7 mouse cellular contexts compared by ENCODE assay signal in genomic region chr2:180119439-180120291, GRCm38 (mm10). TPM values are rescaled to one million over a fixed set of nuclear protein-coding genes. Genes with fewer than 3 reads are reported as not detected.
DNase-seq lines count a peak whose midpoint lies in the region; ATAC-seq and TF ChIP-seq lines count a peak whose summit lies in the region.

No protein-coding gene starts in this region.

- under 1% methylated on average over 68 of the region's 68 CpGs for WGBS in lung, embryonic 14.5 days
- whole genome bisulfite sequencing in forebrain, embryonic 13.5 days = under 1% methylated on average over 63 of the region's 68 CpGs
- under 1% methylated on average over 39 of the region's 68 CpGs for WGBS in limb, embryonic 14.5 days

- H3K4me3 ChIP-seq in lung, embryonic 14.5 days (ENCODE audit: low read depth, low read length) = peak overlapping the region; percentile 88
- H3K4me3 ChIP-seq in bone marrow macrophage, adult 2 months (ENCODE audit: insufficient read depth, low read length) = peak overlapping the region; percentile 97
- H3K4me3 ChIP-seq in forebrain, embryonic 13.5 days = peak overlapping the region; percentile 95
- H3K4me3 ChIP-seq in limb, embryonic 14.5 days (replicated peaks; ENCODE audit: low read length) = peak overlapping the region; percentile 88

- peak; percentile 32 for ATAC-seq in lung, embryonic 14.5 days (ENCODE audit: insufficient read depth)
- ATAC-seq in forebrain, embryonic 13.5 days = peak; percentile 8
- ATAC-seq in limb, embryonic 14.5 days (ENCODE audit: low FRiP score, low read depth) = peak; percentile 51

- H3K27ac ChIP-seq in lung, embryonic 14.5 days (ENCODE audit: low read depth) = peak overlapping the region; percentile 50; the same call in 1 of the 2 replicates
- H3K27ac ChIP-seq in bone marrow macrophage, adult 2 months (ENCODE audit: insufficient read depth, low read depth, low read length) = peak overlapping the region; percentile 34
- H3K27ac ChIP-seq in forebrain, embryonic 13.5 days = peak overlapping the region; percentile 72
- no peak overlapping the region; the same call in 1 of the 2 replicates for H3K27ac ChIP-seq in limb, embryonic 14.5 days (replicated peaks; ENCODE audit: low read depth, low read length)

- DNase-seq in lung, embryonic 14.5 days = peak; percentile 52
- DNase-seq in lung, postnatal 4 days = no peak
- no peak for DNase-seq in limb, embryonic 14.5 days (ENCODE audit: low spot score)
- DNase-seq in naive thymus-derived CD4-positive, alpha-beta T cell, adult 2 months (ENCODE audit: low read depth) = peak; percentile 48
- DNase-seq in layer of hippocampus, adult 8-10 months (ENCODE audit: low spot score in 2 of 2) = no peak

- H3K27me3 ChIP-seq in lung, embryonic 14.5 days (ENCODE audit: insufficient read depth, low read length) = no peaks in the 10 kb centered on the region
- H3K27me3 ChIP-seq in forebrain, embryonic 13.5 days = no peaks in the 10 kb centered on the region
- H3K27me3 ChIP-seq in limb, embryonic 14.5 days (ENCODE audit: control insufficient read depth, insufficient read depth, low read length) = no peaks in the 10 kb centered on the region

- peaks cover 29% of the 10 kb centered on the region for H3K4me1 ChIP-seq in lung, embryonic 14.5 days (ENCODE audit: insufficient read depth)
- peaks cover 21% of the 10 kb centered on the region for H3K4me1 ChIP-seq in bone marrow macrophage, adult 2 months (ENCODE audit: control insufficient read depth, insufficient read depth, low read length)
- peaks cover 50% of the 10 kb centered on the region for H3K4me1 ChIP-seq in forebrain, embryonic 13.5 days
- peaks cover 11% of the 10 kb centered on the region for H3K4me1 ChIP-seq in limb, embryonic 14.5 days (ENCODE audit: control insufficient read depth, insufficient read depth, low read length)

- no peak for TF ChIP-seq CTCF in lung, embryonic 14.5 days (IDR thresholded peaks at IDR 0.05; ENCODE audit: low read depth)
- TF ChIP-seq CTCF in bone marrow macrophage, adult 2 months (IDR thresholded peaks at IDR 0.05; ENCODE audit: low read depth, low read length) = no peak

- H3K36me3 ChIP-seq in lung, embryonic 14.5 days (ENCODE audit: insufficient read depth) = 0 out of 2 replicates have a peak, but pooled peaks cover 4% of the 10 kb centered on the region
- peaks cover 9% of the 10 kb centered on the region for H3K36me3 ChIP-seq in forebrain, embryonic 13.5 days (ENCODE audit: poor library complexity, severe bottlenecking)
- H3K36me3 ChIP-seq in limb, embryonic 14.5 days (ENCODE audit: control insufficient read depth, insufficient read depth, low read length) = no peaks in the 10 kb centered on the region

- peak overlapping the region; percentile 84 for H3K9ac ChIP-seq in lung, embryonic 14.5 days
- peak overlapping the region; percentile 92 for H3K9ac ChIP-seq in forebrain, embryonic 13.5 days
- H3K9ac ChIP-seq in limb, embryonic 14.5 days (ENCODE audit: low read depth, low read length, severe bottlenecking) = peak overlapping the region; percentile 82

- H3K4me2 ChIP-seq in lung, embryonic 14.5 days = peak overlapping the region; percentile 93
- peak overlapping the region; percentile 97 for H3K4me2 ChIP-seq in forebrain, embryonic 13.5 days
- peak overlapping the region; percentile 84 for H3K4me2 ChIP-seq in limb, embryonic 14.5 days (replicated peaks; ENCODE audit: low read depth, low read length, severe bottlenecking)

- TF ChIP-seq POLR2A in bone marrow macrophage, adult 2 months (IDR thresholded peaks at IDR 0.05; ENCODE audit: borderline replicate concordance, low read depth, low read length) = no peak
- no peak for TF ChIP-seq POLR2A in limb, embryonic 14.5 days (IDR thresholded peaks at IDR 0.05; ENCODE audit: borderline replicate concordance, extremely low read depth, insufficient read depth, insufficient read length)

- no peaks in the 10 kb centered on the region for H3K9me3 ChIP-seq in lung, embryonic 14.5 days (ENCODE audit: low read depth, low read length)
- no peaks in the 10 kb centered on the region for H3K9me3 ChIP-seq in forebrain, embryonic 13.5 days (replicated peaks)
- H3K9me3 ChIP-seq in limb, embryonic 14.5 days (ENCODE audit: control insufficient read depth, low read length) = no peaks in the 10 kb centered on the region

RNA-seq across cellular contexts. Expression of gene Osbpl2, which starts 0.6 kb away (rescaled TPM):
- 30.9 and 31.1 TPM in 2 replicates for polyA plus RNA-seq in lung, embryonic 14.5 days (2014; fragmentation: Nextera tagmentation; extraction: Ambion mirVana)
- 21.3 and 25.0 TPM in 2 replicates for polyA plus RNA-seq in bone marrow macrophage, adult 2 months (2012; ENCODE audit: insufficient read depth, insufficient read length, missing spikeins)
- polyA plus RNA-seq in forebrain, embryonic 13.5 days (2015; fragmentation: Nextera tagmentation; extraction: Ambion mirVana) = 48.8 and 53.1 TPM in 2 replicates
- 23.2 and 28.6 TPM in 2 replicates for polyA plus RNA-seq in limb, embryonic 14.5 days (2012; rRNA removed)
- polyA plus RNA-seq in limb, embryonic 14.5 days (2014; fragmentation: Nextera tagmentation; extraction: Ambion mirVana) = 42.2 and 42.7 TPM in 2 replicates
- total RNA-seq in layer of hippocampus, adult 8-10 months (2022) = 10 to 100 TPM; 49.3 to 57.5 (median 52.7) TPM

RNA-seq across cellular contexts. Expression of gene Hrh3, which starts 15.4 kb away (rescaled TPM):
- not detected in 2 replicates for polyA plus RNA-seq in lung, embryonic 14.5 days (2014; fragmentation: Nextera tagmentation; extraction: Ambion mirVana)
- not detected in 2 replicates for polyA plus RNA-seq in bone marrow macrophage, adult 2 months (2012; ENCODE audit: insufficient read depth, insufficient read length, missing spikeins)
- 2.3 and 2.8 TPM in 2 replicates for polyA plus RNA-seq in forebrain, embryonic 13.5 days (2015; fragmentation: Nextera tagmentation; extraction: Ambion mirVana)
- polyA plus RNA-seq in limb, embryonic 14.5 days (2012; rRNA removed) = 0.04 and 0.10 TPM in 2 replicates
- 0.17 TPM in 1 of 2 replicates, not detected in the other for polyA plus RNA-seq in limb, embryonic 14.5 days (2014; fragmentation: Nextera tagmentation; extraction: Ambion mirVana)
- total RNA-seq in layer of hippocampus, adult 8-10 months (2022) = 10 to 100 TPM; 48.3 to 55.8 (median 50.0) TPM

RNA-seq across cellular contexts. Expression of gene Mtg2, which starts 49.3 kb away (rescaled TPM):
- 23.4 and 25.3 TPM in 2 replicates for polyA plus RNA-seq in lung, embryonic 14.5 days (2014; fragmentation: Nextera tagmentation; extraction: Ambion mirVana)
- 10.3 and 11.7 TPM in 2 replicates for polyA plus RNA-seq in bone marrow macrophage, adult 2 months (2012; ENCODE audit: insufficient read depth, insufficient read length, missing spikeins)
- 34.2 and 34.8 TPM in 2 replicates for polyA plus RNA-seq in forebrain, embryonic 13.5 days (2015; fragmentation: Nextera tagmentation; extraction: Ambion mirVana)
- polyA plus RNA-seq in limb, embryonic 14.5 days (2012; rRNA removed) = 28.5 and 29.8 TPM in 2 replicates
- 22.1 and 24.3 TPM in 2 replicates for polyA plus RNA-seq in limb, embryonic 14.5 days (2014; fragmentation: Nextera tagmentation; extraction: Ambion mirVana)
- 10 to 100 TPM; 15.6 to 25.8 (median 19.3) TPM for total RNA-seq in layer of hippocampus, adult 8-10 months (2022)

RNA-seq across cellular contexts. Expression of gene Adrm1, which starts 51.6 kb away (rescaled TPM):
- polyA plus RNA-seq in lung, embryonic 14.5 days (2014; fragmentation: Nextera tagmentation; extraction: Ambion mirVana) = 160 and 163 TPM in 2 replicates
- 62.1 and 71.4 TPM in 2 replicates for polyA plus RNA-seq in bone marrow macrophage, adult 2 months (2012; ENCODE audit: insufficient read depth, insufficient read length, missing spikeins)
- 211 and 220 TPM in 2 replicates for polyA plus RNA-seq in forebrain, embryonic 13.5 days (2015; fragmentation: Nextera tagmentation; extraction: Ambion mirVana)
- polyA plus RNA-seq in limb, embryonic 14.5 days (2012; rRNA removed) = 115 and 147 TPM in 2 replicates
- 135 and 147 TPM in 2 replicates for polyA plus RNA-seq in limb, embryonic 14.5 days (2014; fragmentation: Nextera tagmentation; extraction: Ambion mirVana)
- 100 to 1,000 TPM in 3 of 4 experiments, 10 to 100 TPM in 1; 97.9 to 107 (median 104) TPM for total RNA-seq in layer of hippocampus, adult 8-10 months (2022)

Comparison
In these comparisons a context has a peak if more than half of its experiments do, and no peak if none do; other contexts are left out.
1. DNase-seq: peak in lung, embryonic 14.5 days (single experiment) and naive thymus-derived CD4-positive, alpha-beta T cell, adult 2 months (single experiment); none in lung, postnatal 4 days (0 of 2), limb, embryonic 14.5 days (single experiment) and layer of hippocampus, adult 8-10 months (0 of 2).
2. Peak in every context shown above with its lines, with median percentiles within 50 percentile points of each other: ATAC-seq, H3K4me2 ChIP-seq, H3K4me3 ChIP-seq and H3K9ac ChIP-seq.